Mouse (Mus musculus) heart, adult 11 months (tissue): ENCODE data around the gene Ryr3.

Experiments
- DNase-seq: peaks from one replicate; pipeline ENCODE4 v3.0.0; 2022

The Ryr3 gene

GRCm38 (mm10) chr2:112900747-112901146 lies 316.1 kb downstream of the Ryr3 start:
- peak; percentile 76 for DNase-seq

DNA sequence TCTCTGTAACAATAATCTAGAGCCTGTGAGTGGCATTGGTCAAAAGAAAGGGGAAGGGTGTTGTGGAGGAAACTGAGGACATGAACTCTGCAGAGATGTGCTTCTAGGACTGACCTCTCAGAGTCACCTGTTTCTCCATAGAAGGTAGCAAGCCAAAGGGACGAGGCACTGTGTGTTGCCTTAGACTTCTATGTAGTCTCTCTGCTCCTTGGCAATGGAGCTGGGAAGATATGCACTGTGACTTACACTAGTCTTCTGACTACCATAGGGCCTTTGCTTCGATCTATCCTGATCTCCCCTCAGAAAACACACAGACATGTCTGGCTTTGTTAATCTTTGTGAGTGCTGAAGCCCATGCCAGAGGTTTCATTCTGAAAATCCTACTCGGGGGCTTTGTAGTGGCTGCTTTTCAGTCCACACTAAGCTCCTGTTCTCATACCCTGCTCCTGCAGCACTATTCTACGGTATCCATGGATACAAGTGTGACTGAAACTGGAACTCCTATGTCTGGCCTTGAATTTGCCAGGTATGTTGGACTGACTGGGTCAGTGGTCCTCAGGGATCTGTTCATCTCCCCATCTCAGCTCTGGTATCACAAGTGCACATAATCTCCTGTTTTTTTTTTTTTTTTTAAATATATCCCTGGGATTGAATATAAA lies 332.3 kb downstream of the Ryr3 start:
- peak; percentile 76 for DNase-seq

GRCm38 (mm10) chr2:112881805-112882204 lies 335.1 kb downstream of the Ryr3 start:
- DNase-seq, result peak; percentile 40

- peak; percentile 8 for DNase-seq
Observed at GRCm38 (mm10) chr2:112881376-112881775, 335.5 kb downstream of the Ryr3 start.

- DNase-seq, result peak; percentile 71
Observed at GRCm38 (mm10) chr2:112877404-112877803, 339.5 kb downstream of the Ryr3 start.

DNA sequence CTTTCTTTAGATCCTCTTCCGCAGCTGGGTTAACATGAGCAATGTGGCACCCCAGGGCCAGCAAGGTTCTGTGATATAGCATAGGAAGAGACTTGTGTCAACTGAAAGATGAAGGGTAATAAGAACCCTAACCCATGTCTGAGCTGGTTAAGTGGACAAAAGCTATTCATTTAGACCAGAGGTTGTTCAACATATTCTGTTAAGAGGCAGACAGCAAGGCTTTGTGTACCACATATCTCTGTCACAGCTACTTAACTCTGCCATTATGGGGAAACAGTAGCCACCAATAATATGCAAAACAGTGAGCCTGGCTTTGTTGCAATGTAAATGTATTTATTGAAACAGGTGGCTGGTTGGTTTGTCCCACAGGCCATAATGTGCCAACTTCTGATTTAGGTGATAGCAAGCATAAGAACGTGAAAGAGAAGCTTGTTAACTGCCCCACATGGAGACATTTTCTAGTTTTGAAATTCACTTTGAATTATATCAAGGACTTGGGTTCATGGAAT lies 350.8 kb downstream of the Ryr3 start:
- peak; percentile 60 for DNase-seq

DNA sequence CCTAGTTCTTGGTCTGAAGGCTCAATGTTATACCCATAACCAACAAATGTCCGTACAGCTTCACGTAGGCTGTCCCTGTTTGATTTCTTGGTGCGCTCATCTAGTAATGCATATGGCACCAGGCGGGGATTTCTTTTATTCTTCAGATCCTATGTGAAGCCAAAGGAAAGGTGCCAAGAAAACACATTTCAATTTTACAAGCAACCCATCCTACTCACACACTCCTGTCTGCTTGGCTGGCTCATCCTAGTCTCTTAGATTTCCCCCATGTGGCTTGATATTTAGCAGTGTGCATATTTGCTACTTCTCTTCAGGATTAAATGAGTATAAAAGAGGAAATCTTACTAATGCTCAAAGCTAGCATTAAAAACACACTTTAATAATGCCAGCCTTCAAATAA lies 355.1 kb downstream of the Ryr3 start:
- peak; percentile 35 for DNase-seq

- no peak for DNase-seq
Observed at GRCm38 (mm10) chr2:112845583-112846512, 371.0 kb downstream of the Ryr3 start.

- no peak for DNase-seq
Observed at GRCm38 (mm10) chr2:112842877-112843276, 374.0 kb downstream of the Ryr3 start.

- DNase-seq, result no peak
Observed at GRCm38 (mm10) chr2:112831423-112832305, 385.2 kb downstream of the Ryr3 start.

DNA sequence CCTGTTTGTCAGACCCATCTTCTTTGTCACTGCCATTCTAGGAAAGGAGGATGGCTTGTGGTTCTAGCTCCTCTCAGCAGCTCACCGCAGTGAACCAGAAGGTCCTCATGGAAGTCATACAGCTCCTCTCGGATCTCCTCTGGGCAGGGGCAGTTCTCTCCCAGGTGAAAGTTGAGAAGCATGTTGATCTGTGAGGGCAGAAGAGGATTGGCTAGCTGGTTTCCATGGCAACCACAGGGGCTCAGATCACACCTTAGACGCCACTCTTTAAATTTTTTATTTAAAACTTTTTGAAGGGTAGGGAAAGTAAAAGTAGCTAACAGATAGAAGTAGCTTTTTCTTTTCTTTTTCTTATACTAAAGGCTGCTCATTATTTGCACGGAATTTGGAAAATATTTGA lies 390.3 kb downstream of the Ryr3 start:
- DNase-seq, result no peak

- DNase-seq, result no peak
Observed at GRCm38 (mm10) chr2:112822721-112823120, 394.2 kb downstream of the Ryr3 start.

DNA sequence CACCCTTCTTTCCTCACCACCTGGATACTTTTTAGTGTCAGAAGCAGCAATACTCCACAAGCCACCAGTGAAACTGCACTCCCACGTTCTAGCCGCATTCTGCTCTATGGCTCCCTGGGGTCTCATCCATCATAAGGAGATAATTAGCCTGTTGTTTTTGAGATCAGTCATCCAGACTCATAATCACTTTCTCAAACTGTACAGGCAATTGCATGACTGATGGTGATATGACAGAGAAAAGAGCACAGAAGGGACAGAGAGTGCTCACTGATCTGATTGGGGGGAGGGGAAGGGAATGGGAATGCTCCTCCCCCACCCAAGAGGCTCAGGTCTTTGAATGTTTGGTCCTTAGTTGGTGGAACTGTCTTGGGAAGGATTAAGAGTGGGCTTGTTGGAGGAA lies 397.8 kb downstream of the Ryr3 start:
- no peak for DNase-seq

GRCm38 (mm10) chr2:112816976-112817375 lies 399.9 kb downstream of the Ryr3 start:
- DNase-seq, result no peak

DNA sequence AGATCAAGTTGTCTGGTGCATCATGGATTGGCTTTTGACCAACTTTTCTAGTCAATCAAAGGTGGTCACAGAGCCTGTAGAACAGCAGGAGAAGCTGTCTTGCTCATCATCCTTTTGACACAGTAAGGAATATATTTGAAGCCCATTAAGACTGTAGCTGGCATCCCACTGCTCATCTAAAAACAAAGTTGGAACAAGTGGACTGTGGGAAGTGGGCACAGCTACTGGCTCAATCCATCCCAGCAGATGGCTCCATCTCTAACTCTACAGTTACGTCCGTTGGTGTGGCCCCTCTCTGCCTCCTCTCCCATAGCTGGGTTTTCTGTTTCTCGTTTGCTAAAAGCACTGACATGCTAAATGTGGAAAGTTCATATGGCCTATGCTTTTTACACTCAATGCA lies 400.9 kb downstream of the Ryr3 start:
- no peak for DNase-seq

- DNase-seq, result no peak
Observed at GRCm38 (mm10) chr2:112812637-112813402, 404.1 kb downstream of the Ryr3 start.

GRCm38 (mm10) chr2:112806015-112806414 lies 410.9 kb downstream of the Ryr3 start:
- no peak for DNase-seq

- peak; percentile 92 for DNase-seq
Observed at GRCm38 (mm10) chr2:112799995-112800353, 416.9 kb downstream of the Ryr3 start.

GRCm38 (mm10) chr2:112799351-112799994 lies 417.4 kb downstream of the Ryr3 start:
- no peak for DNase-seq

DNA sequence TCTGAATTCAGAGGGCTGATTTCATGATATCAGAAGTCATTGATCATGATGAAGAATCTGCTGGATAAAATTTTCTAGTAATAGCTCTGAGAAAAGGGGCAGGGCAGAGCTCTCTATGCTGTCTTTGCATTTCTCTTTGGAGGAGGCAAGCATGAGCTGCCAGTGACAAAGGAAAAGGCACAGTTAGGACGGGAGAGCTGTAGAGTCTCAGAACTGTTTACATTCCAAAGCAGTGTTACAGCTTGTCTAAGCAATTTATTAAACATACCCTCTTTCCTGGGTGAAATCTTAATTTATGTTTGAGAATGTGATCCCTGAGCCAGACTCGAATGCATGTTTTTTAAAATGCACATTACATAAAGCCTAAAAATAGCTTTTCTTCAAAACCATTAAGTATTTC lies 435.3 kb downstream of the Ryr3 start:
- peak; percentile 9 for DNase-seq

GRCm38 (mm10) chr2:112774762-112775161 lies 442.1 kb downstream of the Ryr3 start:
- DNase-seq, result peak; percentile 93

GRCm38 (mm10) chr2:112767665-112768064 lies 449.2 kb downstream of the Ryr3 start:
- DNase-seq, result peak; percentile 51
